Mouse (Mus musculus): ENCODE measurements around the gene Plscr5. TPM values are rescaled to one million over a fixed set of nuclear protein-coding genes. Genes with fewer than 3 reads are reported as not detected.

Gene Plscr5
- polyA plus RNA-seq, 1 experiment from 2014 or later = not detected

DNA sequence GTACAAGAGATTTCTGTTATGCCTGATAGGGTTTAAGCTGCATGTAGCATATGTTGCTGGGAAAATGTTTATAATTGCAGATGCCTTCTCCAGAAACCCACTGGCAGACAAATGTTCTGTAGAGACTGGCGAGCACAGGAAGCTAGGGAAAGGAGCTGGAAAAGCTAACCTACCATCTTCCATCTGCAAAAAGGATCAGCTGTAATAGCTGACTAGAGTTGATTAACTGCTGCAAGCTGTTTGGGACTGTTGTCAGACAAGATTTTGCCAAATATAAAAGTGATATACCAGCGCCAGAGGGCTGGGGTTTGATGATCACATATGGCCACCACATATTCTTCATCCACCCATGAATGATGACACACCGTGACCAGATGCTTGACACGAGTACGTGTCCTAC, 6.8 kb downstream of the Plscr5 start:
- Histone ChIP-seq H3K27me3 (ENCODE audit: control insufficient read depth, insufficient read depth, low read depth, low read length) (no peaks in the 10 kb centered on the region), H3K4me3 (ENCODE audit: low read depth, low read length) (no peak overlapping the region), H3K27ac (ENCODE audit: low read length) (no peak overlapping the region), H3K4me2 (ENCODE audit: low read depth, low read length) (no peak overlapping the region), H3K36me3 (ENCODE audit: control insufficient read depth, insufficient read depth) (no peaks in the 10 kb centered on the region), H3K9me3 (replicated peaks; ENCODE audit: control insufficient read depth, low read length) (no peaks in the 10 kb centered on the region), H3K9ac (ENCODE audit: low read depth, low read length) (no peak overlapping the region), H3K4me1 (ENCODE audit: control insufficient read depth, low read depth, low read length) (no peaks in the 10 kb centered on the region)
- no peak for ATAC-seq (ENCODE audit: low read depth)
- WGBS (ENCODE audit: insufficient replicate concordance) = 68% methylated on average over 5 of the region's 5 CpGs

DNA sequence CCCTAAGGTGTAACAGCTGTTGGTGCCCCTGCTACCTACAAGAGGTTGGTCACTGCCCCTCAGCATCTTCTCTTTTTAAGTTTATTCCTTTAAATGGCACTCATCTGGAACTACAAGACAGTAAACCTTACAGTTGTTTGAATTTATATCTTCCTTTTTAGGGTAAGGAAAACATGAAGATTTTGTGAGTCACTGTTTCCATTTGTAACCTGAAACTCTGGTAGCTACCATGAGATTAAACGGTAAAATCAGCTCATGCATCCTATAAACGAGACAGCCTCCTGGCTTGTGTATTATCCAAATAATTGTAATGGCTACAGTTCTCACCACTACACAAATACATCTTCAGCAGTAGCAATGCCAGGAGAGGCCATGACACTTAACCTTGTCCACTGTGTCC, 11.7 kb downstream of the Plscr5 start:
- no peaks in the 10 kb centered on the region for H3K4me1 ChIP-seq (ENCODE audit: control insufficient read depth, low read depth, low read length)
- no peak overlapping the region for H3K9ac ChIP-seq (ENCODE audit: low read depth, low read length)
- 52% methylated on average over 2 of the region's 2 CpGs for WGBS (ENCODE audit: insufficient replicate concordance)
- ATAC-seq (ENCODE audit: low read depth) = no peak
- no peak overlapping the region for H3K27ac ChIP-seq (ENCODE audit: low read length)
- no peaks in the 10 kb centered on the region for H3K27me3 ChIP-seq (ENCODE audit: control insufficient read depth, insufficient read depth, low read depth, low read length)
- no peaks in the 10 kb centered on the region for H3K9me3 ChIP-seq (replicated peaks; ENCODE audit: control insufficient read depth, low read length)
- no peaks in the 10 kb centered on the region for H3K36me3 ChIP-seq (ENCODE audit: control insufficient read depth, insufficient read depth)
- H3K4me2 ChIP-seq (ENCODE audit: low read depth, low read length) = no peak overlapping the region
- H3K4me3 ChIP-seq (ENCODE audit: low read depth, low read length) = no peak overlapping the region

DNA sequence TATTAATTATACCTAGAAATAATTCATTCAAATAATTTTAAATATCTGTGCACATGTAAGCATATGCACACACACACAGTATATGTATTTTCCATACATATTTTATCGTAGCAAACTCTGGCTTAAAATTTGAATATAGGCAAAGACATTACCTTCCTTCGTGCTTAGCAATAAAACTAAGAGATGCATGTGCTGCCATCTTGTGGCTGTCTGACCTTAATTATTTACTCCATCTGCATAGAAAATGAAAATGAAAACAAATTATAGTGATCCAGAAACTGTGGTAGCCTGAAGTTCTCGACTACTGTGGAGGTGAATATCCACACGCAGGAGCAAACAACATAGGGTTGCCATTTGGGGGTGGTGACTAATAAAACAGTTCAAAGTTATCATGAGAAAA, 14.6 kb downstream of the Plscr5 start:
- Histone ChIP-seq H3K4me2 (ENCODE audit: low read depth, low read length) (no peak overlapping the region), H3K4me1 (ENCODE audit: control insufficient read depth, low read depth, low read length) (no peaks in the 10 kb centered on the region), H3K36me3 (ENCODE audit: control insufficient read depth, insufficient read depth) (no peaks in the 10 kb centered on the region), H3K27me3 (ENCODE audit: control insufficient read depth, insufficient read depth, low read depth, low read length) (no peaks in the 10 kb centered on the region), H3K27ac (ENCODE audit: low read length) (no peak overlapping the region), H3K9ac (ENCODE audit: low read depth, low read length) (no peak overlapping the region), H3K4me3 (ENCODE audit: low read depth, low read length) (no peak overlapping the region), H3K9me3 (replicated peaks; ENCODE audit: control insufficient read depth, low read length) (no peaks in the 10 kb centered on the region)
- WGBS (ENCODE audit: insufficient replicate concordance) = 29% methylated on average over 4 of the region's 4 CpGs
- no peak for ATAC-seq (ENCODE audit: low read depth)

DNA sequence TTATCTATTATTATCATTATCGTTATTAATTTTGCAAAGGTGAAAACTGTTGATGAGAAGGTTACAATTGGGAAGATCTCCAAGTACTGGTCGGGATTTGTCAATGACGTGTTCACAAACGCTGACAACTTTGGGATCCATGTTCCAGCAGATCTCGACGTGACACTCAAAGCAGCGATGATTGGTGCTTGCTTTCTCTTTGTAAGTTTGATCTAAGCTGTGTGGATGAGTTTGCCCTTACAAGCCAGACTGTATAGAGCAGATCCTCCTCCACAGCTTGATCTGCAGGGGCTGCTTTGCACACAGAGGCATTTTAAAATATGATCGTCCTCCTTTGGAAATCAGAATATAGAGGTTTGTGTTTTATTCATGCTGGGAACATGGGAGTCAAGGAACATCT, 15.0 kb downstream of the Plscr5 start:
- Histone ChIP-seq H3K9me3 (replicated peaks; ENCODE audit: control insufficient read depth, low read length) (no peaks in the 10 kb centered on the region), H3K4me3 (ENCODE audit: low read depth, low read length) (no peak overlapping the region), H3K9ac (ENCODE audit: low read depth, low read length) (no peak overlapping the region), H3K27me3 (ENCODE audit: control insufficient read depth, insufficient read depth, low read depth, low read length) (no peaks in the 10 kb centered on the region), H3K36me3 (ENCODE audit: control insufficient read depth, insufficient read depth) (no peaks in the 10 kb centered on the region), H3K4me2 (ENCODE audit: low read depth, low read length) (no peak overlapping the region), H3K27ac (ENCODE audit: low read length) (no peak overlapping the region), H3K4me1 (ENCODE audit: control insufficient read depth, low read depth, low read length) (no peaks in the 10 kb centered on the region)
- 57% methylated on average over 8 of the region's 8 CpGs for WGBS (ENCODE audit: insufficient replicate concordance)
- no peak for ATAC-seq (ENCODE audit: low read depth)

DNA sequence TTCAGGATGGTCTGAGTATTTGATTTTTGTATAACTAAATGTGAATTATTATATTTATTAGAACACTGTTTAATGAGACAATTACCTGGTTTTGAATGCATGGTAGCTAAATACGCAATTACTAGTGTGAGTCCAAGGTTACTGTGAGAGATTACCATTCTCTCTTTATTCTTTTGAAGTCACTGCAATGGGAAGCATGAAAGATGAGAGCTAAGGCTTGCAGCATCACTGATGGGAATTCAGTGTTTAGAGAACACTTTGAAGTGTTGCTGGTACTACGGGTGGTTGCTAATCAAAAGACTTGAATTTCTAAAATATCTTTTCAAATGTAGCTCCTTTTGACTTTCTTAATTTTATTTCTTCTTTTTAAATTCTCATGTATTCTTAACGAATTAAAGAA, 17.1 kb downstream of the Plscr5 start:
- H3K4me3 ChIP-seq (ENCODE audit: low read depth, low read length) = no peak overlapping the region
- no peaks in the 10 kb centered on the region for H3K4me1 ChIP-seq (ENCODE audit: control insufficient read depth, low read depth, low read length)
- H3K9ac ChIP-seq (ENCODE audit: low read depth, low read length) = no peak overlapping the region
- H3K27me3 ChIP-seq (ENCODE audit: control insufficient read depth, insufficient read depth, low read depth, low read length) = no peaks in the 10 kb centered on the region
- H3K36me3 ChIP-seq (ENCODE audit: control insufficient read depth, insufficient read depth) = no peaks in the 10 kb centered on the region
- no peak overlapping the region for H3K4me2 ChIP-seq (ENCODE audit: low read depth, low read length)
- no peaks in the 10 kb centered on the region for H3K9me3 ChIP-seq (replicated peaks; ENCODE audit: control insufficient read depth, low read length)
- 67% methylated on average over 3 of the region's 3 CpGs for WGBS (ENCODE audit: insufficient replicate concordance)
- H3K27ac ChIP-seq (ENCODE audit: low read length) = no peak overlapping the region
- ATAC-seq (ENCODE audit: low read depth) = no peak

DNA sequence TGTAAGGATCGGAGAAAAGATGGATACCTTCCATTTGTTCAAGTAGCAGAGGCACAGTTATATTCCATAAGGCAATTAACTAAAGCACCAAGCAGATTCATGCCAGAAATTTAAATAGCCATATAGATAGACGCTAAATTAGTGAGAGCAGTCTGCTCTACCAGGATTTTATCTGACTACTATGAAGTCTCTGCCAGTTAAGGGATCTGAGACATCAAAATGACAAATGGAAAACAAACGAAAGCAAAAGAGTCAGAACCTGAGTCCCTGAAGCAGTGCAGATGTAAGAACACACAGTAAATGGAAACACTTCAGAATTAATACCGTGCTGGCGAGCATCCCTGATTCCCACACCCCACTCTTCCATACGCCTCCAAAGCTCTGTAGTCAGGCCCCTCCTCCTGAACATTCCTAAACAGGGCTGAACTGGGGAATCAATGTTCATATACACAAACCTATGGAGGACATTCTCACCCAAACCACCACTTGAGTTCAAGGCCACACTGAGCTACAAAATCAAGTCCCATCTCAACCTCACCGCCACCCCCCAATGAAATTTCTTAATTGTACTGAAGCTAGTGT, 17.7 kb downstream of the Plscr5 start:
- no peaks in the 10 kb centered on the region for H3K27me3 ChIP-seq (ENCODE audit: control insufficient read depth, insufficient read depth, low read depth, low read length)
- no peak overlapping the region for H3K4me2 ChIP-seq (ENCODE audit: low read depth, low read length)
- no peaks in the 10 kb centered on the region for H3K9me3 ChIP-seq (replicated peaks; ENCODE audit: control insufficient read depth, low read length)
- H3K4me3 ChIP-seq (ENCODE audit: low read depth, low read length) = no peak overlapping the region
- no peaks in the 10 kb centered on the region for H3K36me3 ChIP-seq (ENCODE audit: control insufficient read depth, insufficient read depth)
- no peak for ATAC-seq (ENCODE audit: low read depth)
- no peaks in the 10 kb centered on the region for H3K4me1 ChIP-seq (ENCODE audit: control insufficient read depth, low read depth, low read length)
- WGBS (ENCODE audit: insufficient replicate concordance) = 58% methylated on average over 7 of the region's 7 CpGs
- H3K9ac ChIP-seq (ENCODE audit: low read depth, low read length) = no peak overlapping the region
- no peak overlapping the region for H3K27ac ChIP-seq (ENCODE audit: low read length)

DNA sequence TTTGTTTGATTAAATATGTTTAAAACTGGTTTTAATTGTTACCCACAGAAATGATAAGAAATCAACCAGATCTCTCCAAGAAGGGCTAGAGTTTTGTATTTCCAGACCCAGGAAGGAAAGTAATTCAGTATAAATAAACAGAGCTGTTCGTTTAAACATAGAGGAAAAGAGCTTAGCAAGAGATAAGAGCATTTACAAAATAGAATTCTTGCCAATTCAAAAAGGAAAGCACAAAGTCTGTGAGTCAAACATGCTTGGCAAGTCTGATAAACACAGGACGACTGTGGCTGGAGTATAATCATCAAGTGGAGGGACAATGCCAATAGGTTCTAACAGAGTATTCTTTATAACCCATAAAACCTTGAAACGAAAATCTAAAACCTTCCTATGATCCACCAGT, 18.3 kb downstream of the Plscr5 start:
- no peak for ATAC-seq (ENCODE audit: low read depth)
- H3K9ac ChIP-seq (ENCODE audit: low read depth, low read length) = no peak overlapping the region
- no peaks in the 10 kb centered on the region for H3K4me1 ChIP-seq (ENCODE audit: control insufficient read depth, low read depth, low read length)
- no peaks in the 10 kb centered on the region for H3K27me3 ChIP-seq (ENCODE audit: control insufficient read depth, insufficient read depth, low read depth, low read length)
- H3K4me3 ChIP-seq (ENCODE audit: low read depth, low read length) = no peak overlapping the region
- H3K9me3 ChIP-seq (replicated peaks; ENCODE audit: control insufficient read depth, low read length) = no peaks in the 10 kb centered on the region
- no peak overlapping the region for H3K4me2 ChIP-seq (ENCODE audit: low read depth, low read length)
- H3K36me3 ChIP-seq (ENCODE audit: control insufficient read depth, insufficient read depth) = no peaks in the 10 kb centered on the region
- 25% methylated on average over 3 of the region's 3 CpGs for WGBS (ENCODE audit: insufficient replicate concordance)
- no peak overlapping the region for H3K27ac ChIP-seq (ENCODE audit: low read length)

DNA sequence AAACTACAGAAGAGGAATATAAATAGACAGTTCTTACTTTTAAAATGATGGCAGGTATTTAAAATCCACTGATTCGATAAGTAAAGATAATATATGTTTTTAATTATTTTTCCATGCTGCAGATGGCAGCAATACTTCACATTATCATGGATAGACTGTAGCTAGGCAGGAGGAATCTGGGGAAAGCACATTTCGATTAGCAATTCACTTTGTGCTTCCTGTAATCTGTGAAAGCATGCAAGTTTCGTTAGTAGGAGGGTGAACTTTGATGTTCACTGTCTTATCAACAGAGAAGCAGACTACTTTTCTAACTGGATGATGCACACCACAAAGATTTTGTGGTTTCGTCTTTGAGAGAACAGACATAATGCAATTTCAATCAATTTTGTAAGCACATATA, 24.7 kb downstream of the Plscr5 start:
- no peaks in the 10 kb centered on the region for H3K9me3 ChIP-seq (replicated peaks; ENCODE audit: control insufficient read depth, low read length)
- H3K36me3 ChIP-seq (ENCODE audit: control insufficient read depth, insufficient read depth) = no peaks in the 10 kb centered on the region
- H3K27me3 ChIP-seq (ENCODE audit: control insufficient read depth, insufficient read depth, low read depth, low read length) = no peaks in the 10 kb centered on the region
- WGBS (ENCODE audit: insufficient replicate concordance) = 18% methylated on average over 4 of the region's 4 CpGs
- H3K27ac ChIP-seq (ENCODE audit: low read length) = no peak overlapping the region
- H3K4me1 ChIP-seq (ENCODE audit: control insufficient read depth, low read depth, low read length) = no peaks in the 10 kb centered on the region; the same call in 1 of the 2 replicates
- no peak overlapping the region for H3K4me3 ChIP-seq (ENCODE audit: low read depth, low read length)
- no peak overlapping the region for H3K4me2 ChIP-seq (ENCODE audit: low read depth, low read length)
- no peak overlapping the region for H3K9ac ChIP-seq (ENCODE audit: low read depth, low read length)
- 0 out of 2 replicates have a peak, but pooled peaks have one; percentile 27 for ATAC-seq (ENCODE audit: low read depth)

DNA sequence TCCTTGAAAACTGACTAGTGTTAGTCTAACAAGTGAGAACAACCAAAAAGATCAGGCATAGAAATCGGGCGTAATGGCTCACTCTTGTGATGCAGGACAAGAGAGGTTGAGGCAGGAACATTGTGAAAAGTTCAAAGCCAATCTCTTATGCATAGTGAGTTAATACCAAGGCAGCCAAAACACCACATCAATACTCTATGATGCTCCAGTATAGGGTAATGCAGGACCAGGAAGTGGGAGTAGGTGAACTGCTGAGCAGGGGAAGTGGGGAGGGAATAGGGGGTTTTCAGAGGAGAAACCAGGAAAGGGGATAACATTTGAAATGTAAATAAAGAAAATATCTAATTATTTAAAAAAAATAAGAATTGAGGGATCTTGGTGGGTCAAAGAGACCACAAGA, 25.2 kb downstream of the Plscr5 start:
- Histone ChIP-seq H3K4me3 (ENCODE audit: low read depth, low read length) (no peak overlapping the region), H3K4me1 (ENCODE audit: control insufficient read depth, low read depth, low read length) (no peaks in the 10 kb centered on the region; the same call in 1 of the 2 replicates), H3K27ac (ENCODE audit: low read length) (no peak overlapping the region), H3K36me3 (ENCODE audit: control insufficient read depth, insufficient read depth) (no peaks in the 10 kb centered on the region), H3K9me3 (replicated peaks; ENCODE audit: control insufficient read depth, low read length) (no peaks in the 10 kb centered on the region), H3K9ac (ENCODE audit: low read depth, low read length) (no peak overlapping the region), H3K27me3 (ENCODE audit: control insufficient read depth, insufficient read depth, low read depth, low read length) (no peaks in the 10 kb centered on the region), H3K4me2 (ENCODE audit: low read depth, low read length) (no peak overlapping the region)
- no peak for ATAC-seq (ENCODE audit: low read depth)
- 43% methylated on average over 2 of the region's 2 CpGs for WGBS (ENCODE audit: insufficient replicate concordance)

All from liver, embryonic 16.5 days (tissue).